Mouse (Mus musculus): ENCODE measurements around the gene Lyplal1. TPM values are rescaled to one million over a fixed set of nuclear protein-coding genes. Genes with fewer than 3 reads are reported as not detected.

Gene Lyplal1
- polyA plus RNA-seq (2012) = not detected in 2 replicates

GRCm38 (mm10) chr1:186116701-186117488 lies at the start of gene Lyplal1:
Gene Lyplal1, minus strand, starts transcription at chr1:186117310.
- no peak for TF ChIP-seq GATA1 (IDR thresholded peaks at IDR 0.05; ENCODE audit: low read length)

GRCm38 (mm10) chr1:186163616-186164015 lies 46.5 kb upstream of the Lyplal1 start:
- no peak for TF ChIP-seq GATA1 (IDR thresholded peaks at IDR 0.05; ENCODE audit: low read length)

GRCm38 (mm10) chr1:186163206-186163605 lies 46.1 kb upstream of the Lyplal1 start:
- no peak for TF ChIP-seq GATA1 (IDR thresholded peaks at IDR 0.05; ENCODE audit: low read length)

DNA sequence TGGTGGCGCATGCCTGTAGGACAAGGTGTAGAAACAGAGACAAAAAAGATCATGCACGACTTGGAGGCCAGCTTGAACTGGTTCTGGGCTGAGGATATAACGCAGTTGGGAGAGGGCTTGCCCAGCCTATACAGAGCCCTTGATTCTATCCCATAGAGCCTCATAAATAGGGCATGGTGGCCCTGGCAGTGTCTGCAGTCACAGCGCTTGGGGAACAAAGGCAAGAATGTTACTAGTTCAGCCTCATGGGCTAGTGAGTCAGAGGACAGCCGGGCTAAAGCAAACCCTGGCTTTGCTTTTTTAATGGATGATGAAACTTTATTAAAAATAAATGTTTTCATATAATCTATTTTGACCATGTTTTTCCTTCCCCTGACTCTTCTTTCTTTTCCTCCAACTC lies 33.3 kb upstream of the Lyplal1 start:
- TF ChIP-seq GATA1 (IDR thresholded peaks at IDR 0.05; ENCODE audit: low read length) = no peak

DNA sequence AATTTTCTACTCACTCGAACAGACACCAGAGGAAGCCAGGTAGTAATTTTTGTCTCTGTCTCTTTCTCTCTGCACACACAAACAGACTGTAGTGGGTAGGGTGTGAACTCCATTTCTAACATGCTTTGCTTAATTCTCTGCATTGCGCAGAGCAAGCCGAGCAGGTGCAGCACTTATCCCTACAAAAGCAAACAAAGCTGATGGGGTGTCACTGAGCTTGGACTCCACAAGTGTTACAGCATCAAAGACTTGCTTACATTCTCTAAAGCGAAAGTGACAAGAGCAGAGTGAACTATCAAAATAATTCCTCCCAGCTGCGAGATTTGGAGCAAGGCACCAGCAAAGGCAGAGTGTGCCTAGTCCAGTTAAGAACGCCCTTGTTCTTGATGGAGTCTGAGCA lies 28.3 kb upstream of the Lyplal1 start:
- no peak for TF ChIP-seq GATA1 (IDR thresholded peaks at IDR 0.05; ENCODE audit: low read length)

GRCm38 (mm10) chr1:186140191-186140590 lies 23.1 kb upstream of the Lyplal1 start:
- TF ChIP-seq GATA1 (IDR thresholded peaks at IDR 0.05; ENCODE audit: low read length) = no peak

- TF ChIP-seq GATA1 (IDR thresholded peaks at IDR 0.05; ENCODE audit: low read length) = no peak
Observed at GRCm38 (mm10) chr1:186137873-186138272, 20.8 kb upstream of the Lyplal1 start.

- no peak for TF ChIP-seq GATA1 (IDR thresholded peaks at IDR 0.05; ENCODE audit: low read length)
Observed at GRCm38 (mm10) chr1:186136636-186137380, 19.7 kb upstream of the Lyplal1 start.

DNA sequence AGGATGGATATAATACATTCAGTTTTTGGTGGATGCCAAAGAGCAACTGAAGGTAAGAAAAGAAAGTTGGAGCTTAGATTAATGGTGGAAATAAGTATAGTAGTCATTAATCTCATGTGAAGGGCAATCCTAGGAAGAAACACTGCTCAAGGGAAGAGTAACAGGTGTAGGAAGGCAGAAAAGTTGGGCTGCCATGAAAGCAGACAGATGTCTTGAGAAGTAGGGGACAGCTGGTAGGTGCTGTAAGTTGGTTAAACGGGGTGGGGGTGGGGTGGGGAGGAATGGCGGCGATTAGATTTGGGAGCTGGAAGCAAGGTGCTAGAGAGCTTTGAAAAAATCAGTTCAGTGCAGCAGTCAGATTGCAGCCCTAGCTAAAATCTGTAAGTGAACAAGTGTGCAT lies 14.4 kb upstream of the Lyplal1 start:
- no peak for TF ChIP-seq GATA1 (IDR thresholded peaks at IDR 0.05; ENCODE audit: low read length)

GRCm38 (mm10) chr1:186128940-186129339 lies 11.8 kb upstream of the Lyplal1 start:
- TF ChIP-seq GATA1 (IDR thresholded peaks at IDR 0.05; ENCODE audit: low read length) = no peak

DNA sequence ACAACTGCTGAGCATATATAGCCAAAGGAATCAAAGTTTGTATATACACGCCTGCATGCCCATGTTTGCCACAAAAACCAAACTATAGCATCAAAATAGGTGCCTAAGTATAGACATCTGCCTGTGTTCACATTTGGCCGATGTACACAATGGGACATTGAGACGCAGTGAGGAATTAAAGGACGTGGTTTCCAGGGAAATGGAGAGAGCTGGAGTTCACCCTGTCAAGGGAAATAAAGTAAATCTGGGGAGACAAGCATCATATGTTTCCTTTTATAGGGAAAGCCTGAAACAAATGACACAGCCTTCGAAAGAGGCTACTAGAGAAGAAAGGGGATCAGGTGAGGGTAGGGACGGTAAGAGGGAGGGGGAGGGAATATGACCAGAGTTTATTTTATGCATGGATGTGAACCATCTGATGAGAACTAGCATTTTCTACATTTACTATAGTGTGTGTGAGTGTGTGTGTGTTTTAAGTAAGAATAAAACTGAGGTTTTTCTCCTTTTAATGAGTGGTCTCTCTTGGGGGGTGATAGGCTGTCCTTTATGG lies 9.3 kb upstream of the Lyplal1 start:
- TF ChIP-seq GATA1 (IDR thresholded peaks at IDR 0.05; ENCODE audit: low read length) = no peak

- TF ChIP-seq GATA1 (IDR thresholded peaks at IDR 0.05; ENCODE audit: low read length) = no peak
Observed at GRCm38 (mm10) chr1:186123690-186124089, 6.6 kb upstream of the Lyplal1 start.

DNA sequence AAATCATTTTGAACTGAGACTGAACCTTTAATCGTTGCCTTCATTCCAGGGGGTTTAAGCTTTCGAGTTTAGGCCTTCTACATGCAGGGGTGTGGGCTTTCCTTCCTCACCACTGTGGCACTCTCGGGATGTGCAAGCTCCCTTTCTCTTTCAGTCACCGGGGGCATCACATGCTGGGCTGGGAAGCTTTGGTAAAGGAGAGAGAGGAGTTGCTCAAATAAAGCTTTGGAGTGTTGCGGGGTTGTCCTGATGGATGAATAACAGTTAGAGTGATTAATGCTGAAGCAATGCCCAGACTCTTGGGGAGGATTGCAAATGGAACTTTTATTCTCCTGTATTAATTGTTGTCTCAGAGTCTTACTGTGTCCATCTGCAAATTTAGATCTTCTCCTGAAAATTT lies 2.7 kb upstream of the Lyplal1 start:
- TF ChIP-seq GATA1 (IDR thresholded peaks at IDR 0.05; ENCODE audit: low read length) = no peak

DNA sequence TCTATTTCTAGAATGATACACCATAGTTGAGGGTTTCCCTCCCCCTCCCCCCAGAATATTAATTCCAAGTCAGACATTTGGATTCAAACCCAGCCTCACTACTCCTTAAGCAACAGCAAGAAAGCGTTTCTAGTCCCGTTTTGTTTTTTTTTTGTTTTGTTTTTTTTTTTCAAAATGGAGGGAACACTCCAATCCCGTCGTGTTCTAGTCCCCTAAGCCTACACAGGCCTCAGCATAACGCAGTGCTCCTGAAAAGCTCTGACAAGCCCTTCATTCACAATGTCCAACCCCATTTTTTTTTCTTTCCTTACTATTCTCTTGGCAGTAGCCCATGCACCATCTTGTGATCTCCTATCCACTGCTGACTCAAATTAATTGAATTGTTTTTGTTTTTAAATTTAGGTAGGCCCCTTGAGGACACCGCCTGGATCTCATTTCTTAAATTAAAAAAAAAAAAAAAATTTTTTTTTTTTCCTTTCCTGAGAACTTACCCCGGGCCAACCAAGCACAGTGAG lies 967 bp downstream of the Lyplal1 start:
- TF ChIP-seq GATA1 (IDR thresholded peaks at IDR 0.05; ENCODE audit: low read length) = no peak

- TF ChIP-seq GATA1 (IDR thresholded peaks at IDR 0.05; ENCODE audit: low read length) = no peak
Observed at GRCm38 (mm10) chr1:186102313-186102712, 14.8 kb downstream of the Lyplal1 start.

DNA sequence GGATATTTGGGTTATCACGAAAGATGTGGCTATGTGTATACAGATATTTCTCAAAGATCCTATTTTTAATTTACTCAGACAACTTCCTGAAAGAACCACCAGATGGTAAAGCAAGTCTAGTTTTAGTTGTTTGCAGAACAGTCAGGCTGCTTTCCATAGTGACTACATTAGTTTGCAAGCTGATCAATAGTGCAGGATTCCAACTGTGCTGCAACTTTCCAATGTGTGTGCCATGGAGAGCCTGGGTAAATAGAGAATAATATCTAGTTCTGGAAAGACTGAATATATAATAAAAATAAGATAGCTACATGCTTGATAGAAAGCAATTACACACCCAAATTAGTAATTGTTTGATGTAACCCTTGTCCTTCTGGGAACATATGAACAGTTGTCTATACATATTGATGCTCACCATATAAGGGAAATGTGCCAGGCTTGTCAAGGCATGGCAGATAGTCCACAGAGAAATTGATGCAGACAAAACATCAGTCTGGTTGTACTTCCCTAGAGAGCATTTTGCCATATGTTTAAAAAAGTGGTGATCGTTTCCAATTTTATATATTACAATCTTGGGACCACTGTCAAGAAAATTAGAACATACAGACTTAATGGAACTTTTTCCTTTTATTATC lies 50.7 kb downstream of the Lyplal1 start:
- no peak for TF ChIP-seq GATA1 (IDR thresholded peaks at IDR 0.05; ENCODE audit: low read length)

Measured in G1E-ER4 (cell line).